Mouse (Mus musculus) olfactory bulb, adult 2 months (tissue): ENCODE results near the gene Serpinf2. TPM values are rescaled to one million over a fixed set of nuclear protein-coding genes. Genes with fewer than 3 reads are reported as not detected.
A peak's percentile ranks its signal among the peaks of the same experiment; 100 is the strongest.

Source experiments
- H3K27ac ChIP-seq: fragments of 200-500 bp; 2 replicates; pipeline ENCODE4 v1.5.1; 2012; ENCODE audit warnings: low read depth, low read length; ENCODE audit not compliant: insufficient read depth
- H3K4me1 ChIP-seq: fragments of 200-500 bp; 2 replicates; pipeline ENCODE4 v1.6.1; 2012; ENCODE audit warnings: low read length; ENCODE audit not compliant: control insufficient read depth, insufficient read depth
- H3K4me3 ChIP-seq: fragments of 200-500 bp; 2 replicates; pipeline ENCODE4 v1.5.1; 2012; ENCODE audit warnings: mild to moderate bottlenecking, low read depth, low read length, moderate library complexity; ENCODE audit not compliant: insufficient read depth
- CTCF ChIP-seq: fragments of 200-500 bp; IDR thresholded peaks from 2 replicates; pipeline ENCODE4 v1.5.1; 2012; ENCODE audit warnings: low read depth, mild to moderate bottlenecking, low read length, moderate library complexity; ENCODE audit not compliant: insufficient read depth
- POLR2A ChIP-seq: fragments of 200-500 bp; IDR thresholded peaks from 2 replicates; pipeline ENCODE4 v1.6.1; 2012; ENCODE audit warnings: mild to moderate bottlenecking, low read depth, low read length, moderate library complexity; ENCODE audit not compliant: insufficient read depth
- WGBS: fragments of 180-500 bp; shearing (Covaris S2); methylation state at CpG from one replicate; pipeline ENCODE4 v1.1.7; 2018; 5-methylcytosine and 5-hydroxymethylcytosine counted together
- polyA plus RNA-seq: library from polyadenylated mRNA; stranded (reverse); fragments of >200 nt; gene quantifications from 2 replicates; pipeline ENCODE4 v1.2.4, GENCODE M21; 2012; ENCODE audit warnings: low replicate concordance; ENCODE audit not compliant: missing spikeins, insufficient read depth, insufficient read length

The Serpinf2 gene
- polyA plus RNA-seq: not detected in 2 replicates

DNA sequence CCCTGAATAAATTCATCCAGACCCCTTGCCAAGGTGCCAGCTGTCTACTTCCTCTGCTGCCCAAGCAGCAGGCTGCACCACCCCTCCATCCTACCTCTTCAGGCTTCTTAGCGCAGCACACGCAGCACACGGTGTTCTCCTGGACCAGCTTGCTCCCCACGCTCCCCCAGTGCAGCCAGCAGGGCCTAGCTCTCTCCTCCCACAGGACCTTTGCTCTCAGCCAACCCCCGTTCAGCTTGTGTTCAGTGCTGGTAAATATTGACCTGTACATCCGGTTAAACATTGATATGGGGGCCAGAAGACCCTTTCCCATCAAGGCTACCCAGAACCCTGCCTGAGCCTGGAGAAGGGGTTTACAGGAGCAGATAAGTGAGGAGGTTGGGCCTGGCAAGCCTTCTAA is at the start of gene Serpinf2:
TSS of gene Serpinf2 (minus strand) at position 229 of the 400 bp plus-strand sequence.
- H3K27ac ChIP-seq: no peak within 1 kb of the TSS
- TF ChIP-seq POLR2A (no peak), CTCF (no peak)
- peaks cover 11% of the 10 kb centered on the region for H3K4me1 ChIP-seq
- 89% methylated on average over 6 of the region's 6 CpGs for WGBS
- H3K4me3 ChIP-seq: no peak within 1 kb of the TSS

DNA sequence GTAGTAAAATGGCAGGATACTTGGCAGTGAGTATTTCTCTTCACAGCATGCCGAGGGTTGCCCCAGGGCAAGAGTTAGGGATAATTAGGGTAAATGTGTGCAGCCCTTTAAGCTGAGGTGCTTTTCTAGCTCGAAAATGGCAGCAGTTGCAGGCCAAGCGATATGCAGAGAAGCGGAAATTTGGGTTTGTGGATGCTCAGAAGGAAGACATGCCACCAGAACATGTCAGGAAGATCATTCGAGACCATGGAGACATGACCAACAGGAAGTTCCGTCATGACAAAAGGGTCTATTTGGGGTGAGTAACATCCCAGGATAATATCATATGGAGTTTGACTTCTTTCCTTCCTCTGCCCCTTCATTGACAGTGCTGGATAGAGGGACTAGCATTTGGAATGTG is 48.1 kb upstream of the Serpinf2 start:
- WGBS: 28% methylated on average over 6 of the region's 6 CpGs
- peak overlapping the region; percentile 75 for H3K4me3 ChIP-seq
- TF ChIP-seq POLR2A: no peak
- no peak for TF ChIP-seq CTCF
- H3K4me1 ChIP-seq: peaks cover 2% of the 10 kb centered on the region
- H3K27ac ChIP-seq: no peak overlapping the region

DNA sequence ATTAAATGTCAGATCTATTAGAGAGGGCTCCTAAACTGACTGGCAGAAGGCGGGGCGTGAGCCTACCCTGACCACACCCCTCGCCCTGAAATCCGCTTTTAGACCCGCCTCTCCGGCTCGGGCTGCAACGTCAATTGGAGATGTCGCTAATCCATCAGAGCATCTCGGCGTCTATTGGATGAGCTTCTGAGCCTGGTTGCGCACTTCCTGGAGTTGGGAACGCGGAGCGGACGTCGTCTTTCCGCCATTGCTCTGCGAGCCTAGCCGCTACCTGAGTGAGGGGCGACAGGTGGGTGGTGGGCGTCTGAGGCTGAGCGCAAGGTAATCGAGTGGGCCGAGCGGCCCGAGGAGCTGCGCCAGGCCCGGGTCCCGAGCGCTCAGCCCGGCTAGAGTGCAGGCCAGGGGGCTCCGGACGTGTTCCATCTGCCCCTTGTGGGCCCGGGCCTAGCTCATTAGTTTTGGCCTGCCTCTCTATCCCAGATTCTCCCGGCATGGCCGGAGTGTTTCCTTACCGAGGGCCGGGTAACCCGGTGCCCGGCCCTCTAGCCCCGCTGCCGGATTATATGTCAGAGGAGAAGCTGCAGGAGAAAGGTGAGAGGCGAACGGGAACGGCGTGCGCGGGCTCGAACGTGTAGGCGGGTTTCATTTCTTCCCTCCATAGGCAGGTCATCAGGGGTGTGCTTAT is 47.4 kb upstream of the Serpinf2 start, which contains the start of gene Prpf8:
TSS of gene Prpf8 (plus strand) at position 216 of the 685 bp plus-strand sequence.
- TF ChIP-seq POLR2A: peak; percentile 44; the same call in 1 of the 2 replicates
- no peak for TF ChIP-seq CTCF
- under 1% methylated on average over 52 of the region's 52 CpGs for WGBS

DNA sequence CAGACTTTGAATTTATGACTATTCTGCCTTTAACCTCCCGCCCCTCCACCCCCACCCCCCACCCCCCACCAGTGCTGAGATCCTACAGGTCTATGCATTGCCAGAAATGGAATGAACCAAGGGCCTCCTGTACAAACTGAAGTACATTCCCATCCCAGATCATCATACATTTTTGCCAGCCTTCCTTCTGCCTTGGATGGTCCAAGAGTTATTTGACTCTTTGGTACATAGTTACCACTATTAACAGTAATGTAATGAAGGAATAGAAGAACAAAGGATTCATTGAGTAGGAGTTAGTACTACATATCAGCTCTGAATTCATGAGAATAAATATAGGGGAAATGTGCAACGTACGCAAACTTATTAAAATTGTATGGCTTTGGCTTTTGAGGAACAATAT is 46.8 kb upstream of the Serpinf2 start:
- Histone ChIP-seq H3K4me1 (peaks cover 2% of the 10 kb centered on the region), H3K4me3 (no peak overlapping the region), H3K27ac (no peak overlapping the region)
- WGBS: 25% methylated on average over 3 of the region's 3 CpGs
- TF ChIP-seq POLR2A: no peak
- TF ChIP-seq CTCF: no peak

More for the DNA sequence above, 47.4 kb upstream of the Serpinf2 start, which contains the start of gene Prpf8:
- Histone ChIP-seq H3K27ac (peak within 1 kb of the TSS; percentile 61), H3K4me3 (peak within 1 kb of the TSS; percentile 75), H3K4me1 (peaks cover 2% of the 10 kb centered on the region)

DNA sequence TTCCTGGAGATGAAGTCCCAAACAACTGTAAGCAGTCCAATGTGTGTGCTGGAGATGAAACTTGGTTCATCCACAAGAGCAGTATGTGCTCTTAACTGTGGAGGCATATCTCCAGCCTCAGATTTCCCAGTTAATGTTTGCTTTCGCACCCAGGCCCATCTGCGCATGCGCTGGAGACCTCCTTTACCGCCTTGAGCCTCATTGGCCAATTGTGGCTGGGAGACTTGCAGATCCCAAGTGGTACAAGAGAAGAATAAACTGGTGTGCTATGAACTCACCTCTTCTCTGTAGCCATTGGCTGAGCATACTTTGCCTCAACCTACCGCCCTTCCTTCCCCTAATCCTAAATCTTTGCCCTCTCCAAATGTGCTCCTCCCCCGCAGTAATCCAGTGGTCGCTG is 34.0 kb upstream of the Serpinf2 start:
- no peak overlapping the region for H3K4me3 ChIP-seq
- no peak for TF ChIP-seq POLR2A
- TF ChIP-seq CTCF: no peak
- H3K4me1 ChIP-seq: no peaks in the 10 kb centered on the region; the same call in 1 of the 2 replicates
- WGBS: 78% methylated on average over 7 of the region's 7 CpGs
- H3K27ac ChIP-seq: no peak overlapping the region

DNA sequence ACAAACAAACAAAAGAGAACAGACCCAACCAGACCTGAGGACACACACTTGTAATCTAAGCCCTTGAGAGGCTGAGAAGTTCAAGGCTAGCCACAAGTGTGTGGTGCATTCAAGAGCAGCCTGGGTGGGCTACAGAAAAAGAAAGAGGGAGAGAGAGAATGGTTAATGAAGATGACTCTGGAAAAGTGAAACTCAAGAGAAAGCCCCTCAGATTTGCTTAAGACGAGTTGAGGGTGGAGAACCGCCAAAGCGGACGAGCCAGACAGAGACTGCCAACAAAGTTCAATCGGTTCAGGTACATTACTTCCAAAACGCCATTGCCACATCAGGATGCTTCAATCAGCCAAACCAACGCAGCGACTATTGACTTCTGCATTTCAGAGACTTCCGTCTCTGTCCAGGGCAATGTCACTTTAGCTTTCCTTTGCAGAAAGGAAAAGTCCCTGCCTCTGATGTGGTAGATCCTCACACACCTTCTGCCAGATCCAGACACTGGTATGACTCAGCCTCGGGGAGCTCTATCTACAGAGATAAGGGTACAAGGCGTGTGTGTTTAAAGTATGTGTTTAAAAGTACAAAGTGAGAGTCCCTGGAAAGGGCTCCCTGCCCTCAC is 33.2 kb upstream of the Serpinf2 start:
- H3K27ac ChIP-seq: no peak overlapping the region
- H3K4me3 ChIP-seq: no peak overlapping the region
- peaks cover 6% of the 10 kb centered on the region for H3K4me1 ChIP-seq
- TF ChIP-seq CTCF (no peak), POLR2A (no peak)
- WGBS: 82% methylated on average over 11 of the region's 11 CpGs

DNA sequence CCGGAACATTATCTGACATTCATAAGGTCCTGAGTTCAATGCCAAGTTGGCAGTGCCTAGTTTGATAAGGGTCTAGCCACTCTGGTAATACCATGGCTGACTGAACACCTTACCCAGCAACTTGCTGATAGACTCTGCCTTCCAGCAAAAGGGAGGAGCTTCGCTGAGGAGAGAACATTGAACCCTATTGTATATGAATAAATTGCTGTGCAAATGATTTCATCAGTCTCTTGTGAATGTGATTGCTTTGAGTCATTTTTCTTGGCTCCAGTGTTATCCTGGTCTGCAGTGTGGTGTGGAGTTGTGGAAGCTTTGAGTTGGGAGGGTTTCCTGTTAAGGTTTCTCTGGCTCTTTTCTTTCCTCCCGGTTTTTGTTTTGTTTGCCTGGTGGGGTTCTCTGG is 31.3 kb upstream of the Serpinf2 start:
- no peak overlapping the region for H3K27ac ChIP-seq
- TF ChIP-seq POLR2A (no peak), CTCF (no peak)
- H3K4me3 ChIP-seq: no peak overlapping the region
- WGBS: 77% methylated on average over 3 of the region's 3 CpGs
- peaks cover 6% of the 10 kb centered on the region for H3K4me1 ChIP-seq

DNA sequence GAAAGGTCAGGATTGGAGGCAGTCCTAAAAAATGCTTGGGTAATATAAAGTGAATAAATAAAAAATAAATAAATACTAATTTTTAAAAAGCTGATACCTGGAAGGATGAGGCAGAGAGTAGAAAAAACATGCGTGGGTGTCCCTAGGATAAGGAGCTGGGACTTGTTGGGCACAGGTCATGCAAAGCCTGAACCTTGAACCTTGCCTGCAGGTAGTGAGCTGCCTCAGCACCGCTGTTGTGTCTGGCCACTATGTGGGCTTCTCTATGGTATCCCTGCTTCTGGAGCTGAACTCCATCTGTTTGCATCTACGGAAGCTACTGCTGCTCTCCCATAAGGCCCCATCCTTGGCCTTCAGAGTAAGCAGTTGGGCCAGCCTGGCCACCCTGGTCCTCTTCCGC is 29.9 kb upstream of the Serpinf2 start:
- no peak overlapping the region for H3K27ac ChIP-seq
- no peak overlapping the region for H3K4me3 ChIP-seq
- peaks cover 8% of the 10 kb centered on the region for H3K4me1 ChIP-seq
- TF ChIP-seq CTCF: no peak
- no peak for TF ChIP-seq POLR2A
- 96% methylated on average over 4 of the region's 4 CpGs for WGBS

DNA sequence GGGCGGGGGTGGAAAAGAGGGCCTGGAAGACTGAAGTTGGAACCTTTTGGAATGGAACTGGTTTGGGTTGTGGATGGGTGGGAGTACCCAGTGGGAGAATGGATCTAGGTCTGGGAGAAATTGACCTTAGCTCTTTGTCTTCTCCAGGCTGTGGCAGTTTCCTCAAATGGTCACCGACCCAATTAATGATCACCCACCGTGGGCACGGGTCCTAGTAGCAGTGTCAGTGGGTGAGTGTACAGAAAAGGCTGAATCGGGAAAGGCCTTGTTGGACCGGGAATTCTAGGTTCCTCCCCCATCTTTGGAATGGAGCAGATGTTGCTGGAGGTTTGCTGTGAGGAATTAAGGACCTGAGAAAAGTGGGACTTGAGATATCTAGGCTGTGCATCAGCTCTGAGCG is 29.0 kb upstream of the Serpinf2 start:
- Histone ChIP-seq H3K27ac (no peak overlapping the region), H3K4me1 (peaks cover 12% of the 10 kb centered on the region), H3K4me3 (no peak overlapping the region)
- no peak for TF ChIP-seq POLR2A
- no peak for TF ChIP-seq CTCF
- 67% methylated on average over 7 of the region's 7 CpGs for WGBS

DNA sequence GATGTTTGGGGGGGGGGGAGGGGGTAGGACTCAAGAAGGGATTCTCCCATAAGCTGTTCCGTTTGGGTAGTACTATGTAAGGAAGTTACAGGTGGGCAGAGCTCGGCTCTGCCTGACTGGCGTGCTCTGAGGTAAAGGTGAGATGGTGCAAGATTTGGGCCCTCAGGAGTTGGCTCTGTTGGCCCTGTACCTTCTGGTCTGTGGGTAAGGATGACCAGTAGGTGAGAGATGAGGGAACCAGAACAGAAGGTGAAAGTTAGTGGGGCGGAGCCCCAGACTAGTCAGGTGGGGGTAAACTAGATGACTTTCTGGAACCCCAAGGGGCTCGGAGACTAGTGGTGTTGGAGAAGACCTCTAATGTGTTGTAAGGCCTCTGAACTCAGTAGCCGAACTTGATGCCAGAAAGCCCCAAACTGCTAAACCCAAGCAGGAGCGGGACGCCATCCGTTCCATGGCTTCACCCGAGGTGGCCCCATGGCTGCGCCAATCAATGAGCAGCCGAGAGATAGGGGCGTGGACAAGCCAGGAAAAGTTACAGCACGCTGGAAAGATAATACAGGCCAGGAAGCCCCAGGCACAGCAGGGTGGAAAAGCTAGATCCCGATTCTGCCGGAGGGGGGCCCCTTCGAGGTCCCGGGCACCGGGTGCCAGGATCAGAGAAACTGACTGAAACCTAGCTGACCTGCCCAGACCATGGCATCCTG is 28.3 kb upstream of the Serpinf2 start:
- peaks cover 18% of the 10 kb centered on the region for H3K4me1 ChIP-seq
- H3K27ac ChIP-seq: no peak overlapping the region
- no peak for TF ChIP-seq POLR2A
- TF ChIP-seq CTCF: no peak
- 22% methylated on average over 19 of the region's 19 CpGs for whole genome bisulfite sequencing
- peak overlapping the region; percentile 10; the same call in 1 of the 2 replicates for H3K4me3 ChIP-seq
